Mouse (Mus musculus) small intestine, adult 2 months (tissue): ENCODE measurements at regions not wholly inside any gene's neighbourhood (a gene's known extent, or its start where the extent isn't known, plus 50 kb on each side); places are given as distances from the start of the nearest gene placed in this dataset.

Source experiments
- CTCF ChIP-seq: fragments of 200-500 bp; IDR thresholded peaks from 2 replicates; pipeline ENCODE4 v1.5.1; 2012; ENCODE audit warnings: low read depth, mild to moderate bottlenecking, control low read depth, inconsistent platforms, low read length, moderate library complexity, mixed read lengths; ENCODE audit not compliant: insufficient replicate concordance, insufficient read length; ENCODE audit errors: extremely low read depth
- POLR2A ChIP-seq: fragments of 200-500 bp; IDR thresholded peaks from 2 replicates; pipeline ENCODE4 v1.6.1; 2012; ENCODE audit warnings: low read depth, mild to moderate bottlenecking, control low read depth, inconsistent platforms, low read length, moderate library complexity

DNA sequence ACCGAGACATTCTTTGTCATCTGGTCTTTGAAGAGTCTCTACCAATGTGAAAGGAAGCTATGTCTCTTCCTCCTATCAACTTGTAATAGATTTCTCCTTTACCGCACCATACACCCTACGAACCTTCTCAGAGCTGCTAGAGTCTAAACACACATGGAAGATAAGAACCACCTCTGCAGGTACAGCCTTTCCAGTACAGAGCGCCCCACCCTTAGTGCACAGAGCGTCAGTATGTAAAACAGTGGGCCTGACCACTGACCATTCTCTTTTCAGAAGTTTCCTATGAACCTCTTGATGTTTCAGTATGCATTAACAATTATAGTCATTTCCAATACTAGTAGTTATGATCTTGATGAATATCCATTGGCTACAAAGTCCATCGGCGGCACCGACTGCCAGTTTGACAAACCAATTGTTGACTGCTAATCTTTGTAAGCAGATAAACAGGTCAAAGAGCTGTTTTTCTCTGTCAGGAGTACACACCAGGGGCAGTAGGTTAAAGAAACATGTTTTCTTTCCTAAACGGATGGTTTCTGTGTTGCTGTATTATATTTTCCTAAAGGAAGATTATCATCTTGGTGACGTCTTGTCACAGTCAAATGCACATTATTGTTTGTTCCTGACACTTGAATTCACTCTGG, 50.1 kb upstream of the Crot start:
- TF ChIP-seq CTCF = no peak
- no peak for TF ChIP-seq POLR2A
